Comparison of ENCODE assay signal across 12 mouse cellular contexts in the genomic region with DNA sequence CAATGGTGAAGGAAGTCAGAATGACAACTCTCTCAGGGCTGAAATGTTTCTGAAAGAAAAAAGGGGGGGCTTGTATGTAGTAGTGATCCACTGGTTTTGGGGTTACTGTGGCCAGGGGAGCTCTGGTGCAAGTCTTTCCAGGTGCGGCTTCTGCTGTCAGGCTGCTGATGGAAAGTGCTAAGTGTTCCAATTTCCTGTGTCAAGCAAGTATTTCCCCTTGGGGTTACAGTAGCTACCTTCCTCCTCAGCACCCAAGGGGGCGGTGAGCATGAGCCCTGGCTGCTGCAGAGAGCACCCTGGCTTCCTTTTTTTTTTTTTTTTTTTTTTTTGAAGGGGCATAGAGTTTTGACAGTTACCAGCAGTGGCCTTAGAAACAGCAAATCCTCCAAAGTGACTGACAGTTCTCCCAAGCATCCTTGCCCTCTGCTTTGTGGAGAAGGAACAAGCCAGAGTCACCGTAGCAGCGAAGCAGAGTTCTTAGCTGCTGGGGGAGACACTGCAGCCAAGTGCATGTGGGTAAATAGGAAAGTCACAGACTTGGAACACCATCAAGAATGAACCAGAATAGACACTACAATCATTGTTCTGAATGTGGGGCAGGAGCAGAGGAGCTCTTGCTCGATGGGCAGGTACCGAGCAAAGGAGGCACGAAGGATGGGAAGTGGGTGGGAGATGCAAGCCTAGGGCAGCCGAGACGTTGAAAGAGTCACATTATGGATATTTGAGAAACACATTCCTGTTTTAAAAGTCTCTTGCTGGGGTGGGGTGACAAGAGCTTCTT.
DNase-seq lines count a peak whose midpoint lies in the region; ATAC-seq lines count a peak whose summit lies in the region.
"Had no signal": no experiment of that assay in that cellular context is flagged by ENCODE, and none has a peak within 500 bp of the region (broad histone marks: within the 10 kb centered on the region; RNA-seq: fewer than 3 reads in every experiment).

No protein-coding gene starts in this region.

- H3K27me3 ChIP-seq in hindbrain, embryonic 14.5 days (ENCODE audit: control insufficient read depth, insufficient read depth, low read length): no peaks in the 10 kb centered on the region
- no peaks in the 10 kb centered on the region for H3K27me3 ChIP-seq in hindbrain, embryonic 10.5 days (ENCODE audit: insufficient read depth, poor library complexity, severe bottlenecking)
- H3K27me3 ChIP-seq: neural tube, embryonic 12.5 days had no signal

- H3K9me3 ChIP-seq in hindbrain, embryonic 14.5 days (ENCODE audit: control insufficient read depth, low read length): no peaks in the 10 kb centered on the region
- no peaks in the 10 kb centered on the region for H3K9me3 ChIP-seq in hindbrain, embryonic 10.5 days
- H3K9me3 ChIP-seq: G1E; neural tube, embryonic 12.5 days had no signal

- 70% methylated on average over 9 of the region's 9 CpGs for WGBS in hindbrain, embryonic 14.5 days
- 86% methylated on average over 9 of the region's 9 CpGs for WGBS in hindbrain, embryonic 10.5 days

- H3K4me1 ChIP-seq in hindbrain, embryonic 14.5 days (replicated peaks; ENCODE audit: control insufficient read depth, insufficient read depth, low read length): peaks cover 6% of the 10 kb centered on the region; the same call in 1 of the 2 replicates
- peaks cover 6% of the 10 kb centered on the region for H3K4me1 ChIP-seq in hindbrain, embryonic 10.5 days (replicated peaks)
- H3K4me1 ChIP-seq: neural tube, embryonic 12.5 days had no signal

- no peak overlapping the region for H3K9ac ChIP-seq in hindbrain, embryonic 14.5 days
- H3K9ac ChIP-seq: neural tube, embryonic 12.5 days had no signal

- H3K4me2 ChIP-seq in hindbrain, embryonic 14.5 days (replicated peaks): no peak overlapping the region
- H3K4me2 ChIP-seq: neural tube, embryonic 12.5 days had no signal

- DNase-seq in hindbrain, embryonic 14.5 days (ENCODE audit: low spot score): no peak
- no peak for DNase-seq in hindbrain, embryonic 10.5 days (ENCODE audit: low spot score)
- peak; percentile 31 for DNase-seq in spleen, adult 12 weeks (ENCODE audit: low spot score)
- DNase-seq in spleen, postnatal 14 days (ENCODE audit: low spot score in 2 of 2): no peak
- peak; percentile 63 to 82 for DNase-seq in thymus, postnatal 36 days
- no peak for DNase-seq in right cerebral cortex, postnatal 25 days
- DNase-seq in left cerebral cortex, postnatal 36 days (ENCODE audit: low spot score in 2 of 2): no peak
- DNase-seq: cerebellum, adult 18-20 months had no signal

- no peak overlapping the region for H3K4me3 ChIP-seq in hindbrain, embryonic 14.5 days (replicated peaks; ENCODE audit: low read length)
- H3K4me3 ChIP-seq in hindbrain, embryonic 10.5 days: no peak overlapping the region
- H3K4me3 ChIP-seq: neural tube, embryonic 12.5 days had no signal

- 0 out of 2 replicates have a peak overlapping the region, but pooled peaks have one; percentile 14 for H3K27ac ChIP-seq in hindbrain, embryonic 14.5 days
- no peak overlapping the region for H3K27ac ChIP-seq in hindbrain, embryonic 10.5 days
- H3K27ac ChIP-seq: neural tube, embryonic 12.5 days had no signal

- H3K36me3 ChIP-seq in hindbrain, embryonic 14.5 days (replicated peaks; ENCODE audit: control insufficient read depth, insufficient read depth): no peaks in the 10 kb centered on the region
- no peaks in the 10 kb centered on the region for H3K36me3 ChIP-seq in hindbrain, embryonic 10.5 days
- H3K36me3 ChIP-seq: neural tube, embryonic 12.5 days had no signal

- ATAC-seq in hindbrain, embryonic 14.5 days (ENCODE audit: low FRiP score): no peak
- ATAC-seq in inflammation-experienced regulatory T-cells, adult 6 months: peak; percentile 22
- ATAC-seq: forebrain, embryonic 16.5 days had no signal

- intact Hi-C loops in left cerebral cortex, postnatal 36 days (cut with DNase I): no loop called here

Comparison
In these comparisons a context has a peak if more than half of its experiments do, and no peak if none do; other contexts are left out.
1. DNase-seq: peak in spleen, adult 12 weeks (single experiment) and thymus, postnatal 36 days (2 of 2); none in hindbrain, embryonic 14.5 days (single experiment), hindbrain, embryonic 10.5 days (single experiment), spleen, postnatal 14 days (0 of 2), right cerebral cortex, postnatal 25 days (single experiment) and left cerebral cortex, postnatal 36 days (0 of 2).